Mouse (Mus musculus): ENCODE results near the gene Tcp11l1. TPM values are rescaled to one million over a fixed set of nuclear protein-coding genes. Genes with fewer than 3 reads are reported as not detected.

Gene Tcp11l1
- polyA plus RNA-seq, 3 experiments from 2014 or later: 0.13 to 0.82 TPM; not detected in 1

GRCm38 (mm10) chr2:104710670-104711370, 1.1 kb downstream of the Tcp11l1 start:
- no peak for ATAC-seq

- ATAC-seq: no peak
These were observed 2.1 kb downstream of the Tcp11l1 start for GRCm38 (mm10) chr2:104709786-104710337.

- ATAC-seq: no peak
These were observed 7.6 kb downstream of the Tcp11l1 start for GRCm38 (mm10) chr2:104704355-104704754.

DNA sequence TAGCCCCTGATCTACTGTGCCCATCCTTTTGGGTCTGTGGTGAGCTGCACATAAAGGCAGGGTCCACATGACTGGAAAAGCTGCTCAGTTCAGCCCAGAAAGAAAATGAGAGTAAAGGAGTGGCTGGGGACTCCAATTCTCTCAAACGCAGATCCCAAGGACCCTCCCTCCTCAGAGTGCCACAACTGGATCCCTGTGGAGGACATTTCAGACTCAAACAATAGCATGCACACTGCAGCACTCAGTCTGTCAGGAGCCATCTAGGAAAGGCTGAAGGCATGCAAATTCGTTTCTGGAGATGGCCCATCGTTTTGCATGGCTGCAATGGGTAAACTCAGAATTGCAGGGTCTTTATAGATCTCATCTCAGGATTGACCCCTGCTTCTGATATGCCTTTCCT, 8.8 kb downstream of the Tcp11l1 start:
- ATAC-seq: no peak

- ATAC-seq: no peak
These were observed 12.3 kb downstream of the Tcp11l1 start for GRCm38 (mm10) chr2:104699659-104700058.

- ATAC-seq: no peak
These were observed 19.4 kb downstream of the Tcp11l1 start for GRCm38 (mm10) chr2:104692551-104692950.

GRCm38 (mm10) chr2:104690720-104691119, 21.2 kb downstream of the Tcp11l1 start:
- ATAC-seq: no peak

GRCm38 (mm10) chr2:104688724-104689123, 23.2 kb downstream of the Tcp11l1 start:
- no peak for ATAC-seq

- ATAC-seq: no peak
These were observed 23.6 kb downstream of the Tcp11l1 start for GRCm38 (mm10) chr2:104688321-104688720.

GRCm38 (mm10) chr2:104687261-104687660, 24.7 kb downstream of the Tcp11l1 start:
- ATAC-seq: no peak

DNA sequence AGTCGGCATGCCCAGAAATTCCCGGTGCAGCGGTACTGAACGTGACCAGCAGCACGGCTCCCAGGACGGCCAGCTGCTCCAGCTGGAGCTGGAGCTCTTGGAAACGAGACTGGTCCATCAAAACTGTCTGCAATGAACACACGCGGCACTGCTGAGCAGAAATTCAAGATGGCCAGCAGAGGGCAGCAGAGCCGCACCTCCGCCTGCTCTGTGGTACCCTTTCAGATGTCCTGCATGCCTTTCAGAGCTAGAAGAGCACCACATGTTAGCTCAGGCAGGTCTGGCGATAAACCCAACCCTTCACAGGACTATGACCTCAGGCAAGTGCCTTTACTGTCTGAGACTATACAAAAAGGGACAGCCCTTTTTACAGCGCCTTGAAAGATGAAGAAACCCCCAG, 26.6 kb downstream of the Tcp11l1 start:
- ATAC-seq: no peak

DNA sequence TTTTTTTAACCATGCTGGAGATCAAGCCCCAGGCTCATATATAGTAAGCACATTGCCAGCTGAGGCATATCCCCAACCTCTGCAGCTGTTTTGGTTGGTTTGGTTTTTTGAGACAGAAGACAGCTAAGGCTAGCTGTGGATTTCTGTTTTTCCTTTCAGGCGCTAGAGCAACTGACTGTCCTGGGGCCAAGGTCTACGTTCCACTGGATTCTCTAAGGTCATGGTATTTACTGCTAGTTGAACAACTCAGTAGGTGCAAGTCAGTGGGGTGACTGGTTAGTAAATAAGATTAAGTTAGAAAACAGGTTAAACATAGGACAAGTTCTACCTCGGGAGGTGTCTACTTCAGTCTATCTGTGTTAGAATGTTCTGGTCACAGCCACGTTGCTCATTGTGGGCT, 27.2 kb downstream of the Tcp11l1 start:
- ATAC-seq: no peak

GRCm38 (mm10) chr2:104677326-104677725, 34.6 kb downstream of the Tcp11l1 start:
- ATAC-seq: no peak

GRCm38 (mm10) chr2:104671724-104672123, 40.2 kb downstream of the Tcp11l1 start:
- ATAC-seq: no peak

GRCm38 (mm10) chr2:104669122-104669804, 42.7 kb downstream of the Tcp11l1 start:
- no peak for ATAC-seq

- ATAC-seq: no peak
These were observed 48.4 kb downstream of the Tcp11l1 start for GRCm38 (mm10) chr2:104663372-104664100.

DNA sequence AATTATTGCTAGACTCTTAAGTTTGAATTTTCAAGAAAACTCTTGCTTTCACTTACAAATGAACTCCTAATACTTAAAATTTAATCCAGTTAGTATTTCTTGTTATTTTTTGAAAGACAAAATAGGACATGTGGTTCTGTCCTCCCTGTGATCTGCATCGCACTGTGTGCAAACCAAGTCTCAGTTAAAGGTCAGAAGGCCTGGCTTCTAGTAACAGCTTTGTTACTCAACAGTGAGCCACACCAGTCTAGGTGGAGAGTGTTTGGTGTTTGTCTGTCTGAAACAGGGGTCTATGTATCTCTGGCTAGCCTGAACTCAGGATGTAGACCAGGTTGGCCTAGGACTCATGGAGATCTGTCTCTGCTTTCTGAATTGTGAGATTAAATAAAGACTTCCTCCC, 53.3 kb downstream of the Tcp11l1 start:
- ATAC-seq: no peak

DNA sequence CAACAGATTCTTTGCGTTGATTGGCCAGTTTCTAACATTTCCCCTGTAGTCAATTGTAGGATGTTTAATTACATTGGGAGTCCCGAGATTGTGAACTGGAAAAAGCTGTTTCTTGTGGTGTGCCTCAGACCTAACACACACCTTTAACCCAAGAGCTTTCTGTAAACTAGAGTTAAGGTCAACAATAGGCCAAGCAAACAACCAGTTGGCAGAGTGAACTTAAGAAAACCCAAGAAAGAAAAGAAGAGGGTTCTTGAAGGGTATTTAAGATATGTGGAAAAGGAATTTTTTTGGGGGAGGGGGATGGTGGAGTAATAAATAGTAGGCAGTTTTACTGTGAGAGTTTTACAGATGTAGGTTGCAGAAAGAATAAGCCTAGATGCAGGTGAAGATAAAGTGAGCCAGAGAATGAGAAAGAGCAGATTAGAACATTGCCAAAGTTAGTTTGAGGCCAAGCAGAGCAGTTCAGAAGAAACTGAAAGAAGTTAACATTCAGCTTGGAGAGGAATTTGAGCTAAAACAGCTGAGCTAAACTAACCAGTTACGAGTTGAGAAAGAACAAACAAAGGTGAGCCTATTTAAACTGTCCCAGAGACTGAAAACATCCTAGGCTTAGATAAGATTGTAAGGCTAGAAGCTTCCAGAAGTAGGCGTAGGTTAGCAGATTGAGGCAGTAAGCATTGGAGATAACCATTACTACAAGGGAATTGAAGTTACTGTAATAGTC, 95.8 kb downstream of the Tcp11l1 start:
- ATAC-seq: no peak

DNA sequence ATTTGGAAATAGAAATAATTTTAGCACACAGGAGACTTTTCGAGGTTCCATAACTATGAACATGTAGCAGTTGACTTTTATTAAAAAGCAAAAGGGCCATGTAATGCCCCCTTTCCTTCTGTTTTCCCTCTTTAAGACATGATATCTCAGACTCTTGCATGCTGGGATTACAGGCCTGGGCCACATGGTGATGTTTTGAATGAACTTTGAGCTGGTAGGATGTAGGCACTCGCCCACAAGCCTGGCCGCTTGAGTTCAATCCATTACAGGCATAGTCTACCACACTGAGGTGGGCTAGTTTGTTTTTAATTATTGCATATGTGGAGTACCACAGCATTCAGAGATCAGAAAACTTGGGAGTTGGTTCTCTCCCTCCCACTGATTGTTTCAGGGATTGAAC, 97.2 kb downstream of the Tcp11l1 start:
- ATAC-seq: no peak
